Mouse (Mus musculus) heart, postnatal 0 days (tissue): Measurements from ENCODE around the gene 1700001L19Rik.

Experiments used
- CTCF ChIP-seq: IDR thresholded peaks from 2 replicates; pipeline ENCODE4 v1.5.1; 2016; ENCODE audit warnings: antibody characterized with exemption, control low read depth, low read depth
- EP300 ChIP-seq: IDR thresholded peaks from 2 replicates; pipeline ENCODE4 v1.6.1; 2016; ENCODE audit warnings: antibody characterized with exemption, low read depth

- TF ChIP-seq CTCF (no peak), EP300 (no peak)
Measured at GRCm38 (mm10) chr13:68642786-68643185, 45.6 kb downstream of the 1700001L19Rik start.
